Mouse (Mus musculus) embryonic facial prominence, embryonic 14.5 days (tissue): ENCODE measurements around the gene Ttyh3. TPM values are rescaled to one million over a fixed set of nuclear protein-coding genes. Genes with fewer than 3 reads are reported as not detected.

ENCODE experiments used
- ATAC-seq: fragments of 200-750 bp; cut with Nextera tagmentation; 2 replicates; pipeline ENCODE4 v1.8.0; 2017; ENCODE audit warnings: low read depth, moderate number of reproducible peaks, moderate TSS enrichment
- DNase-seq: peaks from one replicate; pipeline ENCODE4 v3.0.0-alpha.2; 2015; ENCODE audit warnings: low spot score
- H3K27ac ChIP-seq: fragments of 300-500 bp; sonication (generic); replicated peaks from 2 replicates; pipeline ENCODE4 v1.5.1; 2014; ENCODE audit warnings: low read depth, mild to moderate bottlenecking, low read length, moderate library complexity
- H3K27me3 ChIP-seq: fragments of 300-500 bp; sonication (generic); replicated peaks from 2 replicates; pipeline ENCODE4 v1.6.1; 2014; ENCODE audit warnings: low read length; ENCODE audit not compliant: control insufficient read depth, insufficient read depth
- H3K36me3 ChIP-seq: fragments of 300-500 bp; sonication (generic); 2 replicates; pipeline ENCODE4 v1.6.1; 2014; ENCODE audit warnings: low read length, mixed read lengths; ENCODE audit not compliant: control insufficient read depth, insufficient read depth
- H3K4me1 ChIP-seq: fragments of 300-500 bp; sonication (generic); 2 replicates; pipeline ENCODE4 v1.6.1; 2014; ENCODE audit warnings: antibody characterized with exemption, low read length; ENCODE audit not compliant: control insufficient read depth, insufficient read depth
- H3K4me2 ChIP-seq: fragments of 300-500 bp; sonication (generic); 2 replicates; pipeline ENCODE4 v1.6.1; 2014; ENCODE audit warnings: low read depth, mild to moderate bottlenecking, low read length, moderate library complexity, mixed read lengths
- H3K4me3 ChIP-seq: fragments of 300-500 bp; sonication (generic); 2 replicates; pipeline ENCODE4 v1.5.1; 2014; ENCODE audit warnings: low read depth, mild to moderate bottlenecking, low read length
- H3K9ac ChIP-seq: fragments of 300-500 bp; sonication (generic); 2 replicates; pipeline ENCODE4 v1.6.1; 2014; ENCODE audit warnings: low read depth, mild to moderate bottlenecking, low read length, moderate library complexity, mixed read lengths
- H3K9me3 ChIP-seq: fragments of 300-500 bp; sonication (generic); 2 replicates; pipeline ENCODE4 v1.6.1; 2016; ENCODE audit warnings: low read length; ENCODE audit not compliant: control insufficient read depth
- WGBS: fragments of 180-500 bp; shearing (Covaris S2); extraction: QIAGEN DNeasy Blood & Tissue Kit; methylation state at CpG from one replicate; pipeline ENCODE4 v1.1.7; 2014; 5-methylcytosine and 5-hydroxymethylcytosine counted together
- polyA plus RNA-seq: library from polyadenylated mRNA; unstranded; fragments of >200 nt; fragmentation: Nextera tagmentation; extraction: Ambion mirVana; gene quantifications from 2 replicates; pipeline ENCODE4 v1.2.1, GENCODE M21; 2014

The Ttyh3 gene
- polyA plus RNA-seq, 1 experiment from 2014 or later: 47.5 TPM

DNA sequence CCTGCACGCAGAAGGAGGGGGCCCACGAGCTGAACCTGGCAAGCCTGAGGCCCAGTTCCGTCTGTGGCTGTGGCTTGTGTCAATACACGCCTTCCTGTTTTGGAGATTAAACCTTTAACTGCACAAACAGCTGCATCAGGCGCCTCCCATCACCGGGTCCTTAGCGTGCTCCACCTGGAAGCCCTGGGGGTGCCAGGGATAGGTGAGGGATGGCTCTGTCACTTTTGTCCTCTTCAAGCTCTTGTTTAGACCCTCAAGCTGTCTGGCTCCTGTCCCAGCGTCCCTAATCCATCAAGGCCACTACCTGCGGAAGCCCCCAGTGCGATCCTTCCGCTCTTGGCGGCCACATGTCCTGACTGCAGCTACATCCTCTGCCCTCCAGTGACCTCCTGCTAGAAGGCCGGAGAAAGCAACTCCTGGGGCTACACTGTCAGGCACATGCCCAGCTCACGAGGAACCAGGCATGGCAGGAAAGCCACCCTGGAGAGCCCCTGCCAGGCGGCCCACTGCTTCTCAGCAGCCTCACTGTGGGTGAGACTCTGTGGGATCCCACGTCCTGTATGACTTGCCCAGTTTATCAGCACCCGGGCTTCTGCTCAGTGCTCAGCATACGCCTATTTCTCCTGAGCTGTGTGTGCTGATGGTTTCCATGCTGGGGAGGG, 51.8 kb downstream of the Ttyh3 start:
- H3K4me2 ChIP-seq: no peak overlapping the region
- peaks cover 15% of the 10 kb centered on the region for H3K4me1 ChIP-seq
- H3K9me3 ChIP-seq: no peaks in the 10 kb centered on the region
- H3K36me3 ChIP-seq: no peaks in the 10 kb centered on the region
- no peak overlapping the region for H3K4me3 ChIP-seq
- no peaks in the 10 kb centered on the region for H3K27me3 ChIP-seq
- DNase-seq: peak; percentile 75
- peak overlapping the region; percentile 30; the same call in 1 of the 2 replicates for H3K9ac ChIP-seq
- peak; percentile 39; the same call in 1 of the 2 replicates for ATAC-seq
- H3K27ac ChIP-seq: peak overlapping the region; percentile 55
- 51% methylated on average over 18 of the region's 18 CpGs for WGBS

DNA sequence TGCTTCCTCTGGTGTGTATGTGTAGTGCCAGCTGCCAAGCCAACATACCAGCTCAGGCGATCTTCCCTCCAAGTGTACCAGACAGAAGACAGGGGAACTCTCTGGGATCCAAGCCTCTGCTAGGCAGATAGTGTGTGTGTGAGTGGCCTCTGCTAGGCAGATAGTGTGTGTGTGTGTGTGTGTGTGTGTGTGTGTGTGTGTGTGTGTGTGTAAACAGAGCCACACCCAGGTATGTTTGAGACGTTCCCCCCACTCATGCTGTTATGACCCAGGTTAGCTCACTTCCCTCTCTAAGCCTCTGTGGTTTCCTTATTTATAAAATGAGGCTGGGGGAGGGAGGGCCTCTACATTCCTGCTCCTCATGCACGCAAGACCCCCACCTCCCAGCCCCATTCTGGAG, 52.4 kb downstream of the Ttyh3 start:
- H3K36me3 ChIP-seq: no peaks in the 10 kb centered on the region
- 0 out of 2 replicates have a peak overlapping the region, but pooled peaks have one; percentile 30 for H3K9ac ChIP-seq
- H3K4me3 ChIP-seq: no peak overlapping the region
- H3K4me1 ChIP-seq: peaks cover 10% of the 10 kb centered on the region
- no peaks in the 10 kb centered on the region for H3K27me3 ChIP-seq
- WGBS: 37% methylated on average over 3 of the region's 3 CpGs
- no peaks in the 10 kb centered on the region for H3K9me3 ChIP-seq
- peak; percentile 9; the same call in 1 of the 2 replicates for ATAC-seq
- H3K27ac ChIP-seq: peak overlapping the region; percentile 55
- peak; percentile 54 for DNase-seq
- no peak overlapping the region for H3K4me2 ChIP-seq

DNA sequence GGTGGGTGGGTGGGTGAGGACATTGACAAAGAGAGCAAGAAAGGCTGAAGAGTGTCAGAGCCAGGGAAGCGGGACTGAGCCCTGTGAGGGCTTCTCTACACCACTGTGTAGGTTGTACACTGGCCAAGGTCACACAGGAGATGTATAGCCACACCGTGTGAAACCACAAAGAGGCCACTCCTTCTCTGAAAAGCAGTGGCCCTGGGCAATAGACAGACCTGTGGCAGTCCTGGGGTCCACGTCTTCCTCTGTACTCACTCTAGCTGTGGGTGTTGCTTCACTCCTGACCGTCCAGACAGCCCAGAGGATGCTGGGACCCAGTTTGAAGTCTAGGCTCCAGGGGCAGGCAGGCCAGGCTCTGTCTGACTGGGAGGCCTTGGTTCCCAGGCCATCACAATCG, 54.0 kb downstream of the Ttyh3 start:
- DNase-seq (no peak), ATAC-seq (no peak)
- 78% methylated on average over 4 of the region's 5 CpGs for WGBS
- H3K9ac ChIP-seq: no peak overlapping the region
- no peaks in the 10 kb centered on the region for H3K27me3 ChIP-seq
- H3K27ac ChIP-seq: no peak overlapping the region
- no peak overlapping the region for H3K4me2 ChIP-seq
- no peaks in the 10 kb centered on the region for H3K9me3 ChIP-seq
- H3K36me3 ChIP-seq: no peaks in the 10 kb centered on the region
- peaks cover 9% of the 10 kb centered on the region for H3K4me1 ChIP-seq
- H3K4me3 ChIP-seq: no peak overlapping the region

DNA sequence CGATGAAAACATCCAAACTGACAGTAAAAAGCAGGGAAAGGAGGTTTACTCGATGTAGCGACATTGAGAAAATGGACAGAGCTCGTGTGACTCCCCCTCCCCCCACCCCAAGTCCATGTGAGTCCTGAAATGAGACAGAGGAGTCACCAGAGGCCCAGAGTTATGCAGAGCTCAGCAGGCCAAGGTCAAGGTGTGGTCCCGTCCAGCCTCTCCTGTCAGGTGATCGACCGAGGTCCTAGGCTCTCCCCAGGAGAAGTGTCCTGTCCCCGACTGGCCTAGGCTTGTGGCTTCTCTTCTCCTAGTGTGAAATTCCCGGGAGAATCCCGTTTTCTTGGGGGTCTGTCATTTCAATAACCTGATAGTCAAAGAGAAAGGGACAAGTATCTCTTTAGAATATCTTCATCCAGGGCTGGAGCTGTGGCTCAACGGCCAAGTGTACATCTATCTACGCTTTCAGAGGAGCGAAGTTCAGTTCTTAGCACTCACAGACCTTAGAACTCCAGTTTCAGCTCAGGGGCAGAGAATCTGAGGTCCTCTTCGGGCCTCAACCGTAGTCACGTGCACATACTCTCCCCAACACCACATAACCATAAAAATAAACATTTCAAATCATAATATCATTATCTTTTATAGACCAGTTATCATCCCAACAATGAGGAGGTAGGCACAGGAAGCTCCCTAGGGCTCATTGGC, 59.6 kb downstream of the Ttyh3 start:
- no peak for ATAC-seq
- 92% methylated on average over 16 of the region's 16 CpGs for WGBS

DNA sequence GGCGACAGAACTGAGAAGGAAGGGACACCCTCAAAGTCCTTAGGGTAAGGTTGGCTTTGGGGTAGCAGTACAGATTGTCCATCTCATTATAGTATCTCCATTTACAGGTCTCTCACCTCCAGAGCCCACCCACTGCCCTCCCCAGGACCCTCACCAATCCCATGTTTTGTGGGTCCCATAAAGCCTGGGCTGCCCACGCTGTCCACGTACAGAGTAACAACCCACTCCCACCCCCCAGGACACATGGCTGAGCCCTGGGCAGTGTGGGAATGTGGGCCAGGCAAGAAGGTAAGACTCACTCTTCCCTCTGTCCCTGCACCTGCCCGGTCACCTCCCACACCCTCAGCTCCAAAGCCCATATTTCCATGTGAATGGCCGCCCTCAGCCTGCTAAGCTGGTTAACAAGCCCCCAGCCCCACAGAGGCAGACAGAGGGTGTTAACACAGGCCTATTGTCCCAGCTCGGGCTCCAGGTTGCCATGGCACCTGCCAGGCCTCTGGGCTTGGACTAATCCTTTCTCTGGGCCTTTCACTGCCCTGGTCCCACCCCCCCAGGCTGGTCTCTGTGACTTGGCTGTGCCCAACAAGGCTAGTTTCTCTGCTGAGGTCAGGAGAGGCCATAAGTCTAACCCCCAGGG, 65.0 kb downstream of the Ttyh3 start:
- no peaks in the 10 kb centered on the region for H3K27me3 ChIP-seq
- DNase-seq (peak; percentile 61), ATAC-seq (peak; percentile 13; the same call in 1 of the 2 replicates)
- H3K4me2 ChIP-seq: no peak overlapping the region
- H3K9me3 ChIP-seq: no peaks in the 10 kb centered on the region
- no peak overlapping the region for H3K4me3 ChIP-seq
- H3K36me3 ChIP-seq: no peaks in the 10 kb centered on the region
- H3K9ac ChIP-seq: no peak overlapping the region
- WGBS: 46% methylated on average over 5 of the region's 6 CpGs
- H3K4me1 ChIP-seq: peaks cover 39% of the 10 kb centered on the region
- H3K27ac ChIP-seq: peak overlapping the region; percentile 30

More for the DNA sequence above, 59.6 kb downstream of the Ttyh3 start:
- no peaks in the 10 kb centered on the region for H3K9me3 ChIP-seq
- H3K27ac ChIP-seq: no peak overlapping the region
- H3K36me3 ChIP-seq: no peaks in the 10 kb centered on the region
- H3K4me2 ChIP-seq: no peak overlapping the region
- H3K4me3 ChIP-seq: no peak overlapping the region
- no peaks in the 10 kb centered on the region for H3K27me3 ChIP-seq
- DNase-seq: no peak
- H3K4me1 ChIP-seq: peaks cover 8% of the 10 kb centered on the region; the same call in 1 of the 2 replicates
- H3K9ac ChIP-seq: no peak overlapping the region

DNA sequence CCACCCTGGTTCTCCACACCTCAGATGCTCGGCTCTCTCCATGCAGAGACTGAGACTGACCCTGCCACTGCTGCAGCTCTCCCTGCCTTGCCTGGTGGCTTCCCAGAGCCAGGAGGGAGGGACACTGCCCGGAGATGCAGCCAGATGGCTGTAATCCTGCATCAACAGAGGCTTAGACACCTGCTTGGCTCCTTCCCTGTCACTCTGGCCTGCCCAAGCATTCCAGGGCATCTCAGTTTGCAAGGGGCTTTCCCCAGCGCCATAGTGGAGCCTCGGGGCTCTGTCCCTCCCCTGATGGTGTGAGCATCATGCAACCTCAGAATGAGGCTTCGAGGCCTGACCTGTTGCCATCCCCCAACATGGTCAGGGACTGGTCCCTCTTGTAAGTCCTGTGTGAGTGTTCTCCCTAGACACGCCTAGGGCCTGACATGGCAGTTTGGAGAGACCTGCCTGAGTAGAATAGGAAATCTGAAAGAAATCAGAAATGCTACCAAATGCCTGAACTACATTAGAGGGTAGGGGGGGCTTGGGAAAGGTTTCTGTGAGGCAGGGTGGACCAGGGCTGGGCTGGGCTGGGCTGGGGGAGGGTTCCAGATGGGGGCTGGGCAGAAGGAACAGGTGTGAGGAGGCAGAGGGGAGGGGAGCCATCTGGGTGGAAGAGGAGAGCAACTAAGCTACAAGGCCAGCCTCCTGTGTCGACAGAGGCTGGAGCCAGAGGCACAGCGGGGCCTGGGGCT, 65.7 kb downstream of the Ttyh3 start:
- H3K9ac ChIP-seq: peak overlapping the region; percentile 30; the same call in 1 of the 2 replicates
- peak; percentile 48 for ATAC-seq

DNA sequence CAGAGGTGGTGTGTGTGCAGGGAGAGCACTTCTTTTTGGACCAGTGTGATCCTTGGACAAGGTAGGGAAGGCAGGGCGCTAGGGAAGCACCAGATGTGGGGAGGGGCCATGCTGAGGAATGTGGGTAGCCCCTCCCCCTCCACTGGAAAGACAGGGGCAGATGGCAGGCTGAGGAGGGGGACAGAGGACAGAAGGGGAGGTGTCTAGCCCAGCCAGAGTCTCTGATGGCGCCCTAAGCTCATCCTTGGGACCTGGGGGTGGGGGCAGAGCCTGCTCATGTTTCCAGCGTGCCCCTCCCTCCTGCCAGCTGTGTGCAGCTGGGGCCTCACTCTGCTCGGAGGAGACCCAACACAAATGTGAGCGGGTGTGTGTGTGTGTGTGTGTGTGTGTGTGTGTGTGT, 67.3 kb downstream of the Ttyh3 start:
- Histone ChIP-seq H3K9ac (0 out of 2 replicates have a peak overlapping the region, but pooled peaks have one; percentile 25), H3K9me3 (no peaks in the 10 kb centered on the region), H3K27ac (peak overlapping the region; percentile 70), H3K4me1 (peaks cover 40% of the 10 kb centered on the region), H3K4me2 (peak overlapping the region; percentile 8; the same call in 1 of the 2 replicates), H3K36me3 (no peaks in the 10 kb centered on the region), H3K4me3 (no peak overlapping the region), H3K27me3 (no peaks in the 10 kb centered on the region)
- 5% methylated on average over 4 of the region's 5 CpGs for WGBS
- peak; percentile 88 for DNase-seq
- peak; percentile 53 for ATAC-seq

More for the DNA sequence above, 65.7 kb downstream of the Ttyh3 start:
- Histone ChIP-seq H3K27ac (peak overlapping the region; percentile 30), H3K27me3 (no peaks in the 10 kb centered on the region), H3K4me3 (no peak overlapping the region), H3K36me3 (no peaks in the 10 kb centered on the region), H3K4me2 (no peak overlapping the region), H3K4me1 (peaks cover 44% of the 10 kb centered on the region), H3K9me3 (no peaks in the 10 kb centered on the region)
- 21% methylated on average over 6 of the region's 8 CpGs for WGBS
- DNase-seq: peak; percentile 81

DNA sequence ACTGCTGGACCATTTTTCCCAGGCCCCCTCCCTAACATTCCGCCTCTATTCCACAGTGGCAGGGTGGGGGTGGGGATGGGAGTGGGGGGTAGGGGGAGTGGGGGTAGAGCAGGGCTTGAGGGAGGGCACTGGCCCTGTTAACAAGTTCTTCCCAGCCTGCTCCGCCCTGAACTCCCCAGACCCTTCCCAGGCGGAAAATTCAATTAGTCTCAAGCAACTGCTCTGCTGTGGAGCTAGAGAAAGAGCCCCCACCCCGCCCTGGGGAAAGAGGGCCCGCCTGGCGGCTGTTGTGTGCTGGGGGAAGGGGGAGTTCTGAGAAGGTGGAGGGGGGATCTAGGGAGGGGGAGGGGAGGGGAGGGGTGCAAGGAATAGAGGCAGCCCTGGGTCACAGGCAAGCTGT, 69.1 kb downstream of the Ttyh3 start:
- peaks cover 35% of the 10 kb centered on the region for H3K4me1 ChIP-seq
- no peak overlapping the region for H3K4me3 ChIP-seq
- H3K36me3 ChIP-seq: no peaks in the 10 kb centered on the region
- DNase-seq: peak; percentile 94
- H3K9ac ChIP-seq: no peak overlapping the region
- WGBS: 15% methylated on average over 6 of the region's 6 CpGs
- H3K27ac ChIP-seq: peak overlapping the region; percentile 70
- H3K27me3 ChIP-seq: no peaks in the 10 kb centered on the region
- peak; percentile 77 for ATAC-seq
- H3K9me3 ChIP-seq: no peaks in the 10 kb centered on the region
- H3K4me2 ChIP-seq: no peak overlapping the region
